Mouse (Mus musculus) G1E (cell line): Measurements from ENCODE around the gene Sf3a2. TPM values are rescaled to one million over a fixed set of nuclear protein-coding genes. Genes with fewer than 3 reads are reported as not detected.

Source experiments
- ATAC-seq: 2 replicates; pipeline ENCODE4 v1.8.0; 2016; ENCODE audit warnings: mild to moderate bottlenecking; ENCODE audit not compliant: insufficient number of reproducible peaks, poor library complexity, low FRiP score, severe bottlenecking; ENCODE audit errors: extremely low read depth
- DNase-seq: peaks from one replicate; pipeline ENCODE4 v3.0.0; 2012; ENCODE audit warnings: low spot score
- H3K27me3 ChIP-seq: 2 replicates; pipeline ENCODE4 v1.6.1; 2012; ENCODE audit warnings: mild to moderate bottlenecking, low read length, inconsistent platforms; ENCODE audit not compliant: insufficient read depth
- H3K36me3 ChIP-seq: replicated peaks from 2 replicates; pipeline ENCODE3; 2012; ENCODE audit warnings: mild to moderate bottlenecking, inconsistent platforms
- H3K4me1 ChIP-seq: 2 replicates; pipeline ENCODE4 v1.6.1; 2012; ENCODE audit warnings: low read depth, low read length, inconsistent platforms, mixed read lengths; ENCODE audit not compliant: insufficient read depth
- H3K4me3 ChIP-seq: 2 replicates; pipeline ENCODE4 v1.5.1; 2012; ENCODE audit warnings: low read depth, mild to moderate bottlenecking, inconsistent platforms, low read length, moderate library complexity, mixed read lengths
- H3K9me3 ChIP-seq: replicated peaks from 2 replicates; pipeline ENCODE4 v1.6.1; 2012; ENCODE audit warnings: inconsistent platforms
- CTCF ChIP-seq: IDR thresholded peaks from 2 replicates; pipeline ENCODE4 v1.5.1; 2012; ENCODE audit warnings: low read depth, low read length, inconsistent platforms, mixed read lengths
- GATA1 ChIP-seq: IDR thresholded peaks from 2 replicates; pipeline ENCODE4 v1.6.1; 2012; ENCODE audit warnings: borderline replicate concordance, low read length, inconsistent platforms, mixed read lengths
- GATA2 ChIP-seq: IDR thresholded peaks from 2 replicates; pipeline ENCODE4 v1.6.1; 2012; ENCODE audit warnings: low read depth, low read length, inconsistent platforms, borderline replicate concordance
- POLR2AphosphoS5 ChIP-seq: IDR thresholded peaks from 2 replicates; pipeline ENCODE4 v1.6.1; 2012; ENCODE audit warnings: low read depth, low read length, inconsistent platforms; ENCODE audit not compliant: insufficient replicate concordance
- TAL1 ChIP-seq: conservative IDR thresholded peaks from 2 replicates; pipeline ENCODE4 v1.6.1; 2012; ENCODE audit warnings: low read depth, low read length, inconsistent platforms, mixed read lengths
- polyA plus RNA-seq: library from polyadenylated mRNA; stranded (reverse); fragments of >175 nt; gene quantifications from 2 replicates; pipeline ENCODE4 v1.2.3, GENCODE M21; 2012
- total RNA-seq, 2 experiments: library from RNA; stranded (forward) in 1 of 2; stranded (reverse) in 1 of 2; fragments of 200-1000 nt in 1 of 2; fragments of >200 nt in 1 of 2; fragmentation: Nextera tagmentation in 1 of 2; gene quantifications; 2 replicates each; pipeline ENCODE4 v1.2.3; 2014 to 2017

Sf3a2 gene
- total and polyA plus RNA-seq, 3 experiments, result 8.7 to 652 (median 142) TPM

GRCm38 (mm10) chr10:80760596-80761524 is 37.1 kb upstream of the Sf3a2 start:
- H3K27me3 ChIP-seq, result no peaks in the 10 kb centered on the region
- no peak overlapping the region for H3K4me3 ChIP-seq
- no peak for TF ChIP-seq GATA2
- no peak for TF ChIP-seq TAL1
- no peak for TF ChIP-seq POLR2AphosphoS5
- no peak for TF ChIP-seq CTCF
- TF ChIP-seq GATA1, result no peak
- peaks cover 95% of the 10 kb centered on the region for H3K36me3 ChIP-seq
- peaks cover 92% of the 10 kb centered on the region for H3K4me1 ChIP-seq
- DNase-seq (no peak), ATAC-seq (no peak)
- no peaks in the 10 kb centered on the region for H3K9me3 ChIP-seq

- TF ChIP-seq GATA2 (no peak), CTCF (no peak), GATA1 (no peak)
- ATAC-seq, result no peak
- Histone ChIP-seq H3K27me3 (no peaks in the 10 kb centered on the region), H3K4me1 (peaks cover 82% of the 10 kb centered on the region), H3K9me3 (no peaks in the 10 kb centered on the region), H3K4me3 (no peak overlapping the region), H3K36me3 (peaks cover 97% of the 10 kb centered on the region)
- no peak for DNase-seq
These were observed 36.2 kb upstream of the Sf3a2 start for GRCm38 (mm10) chr10:80761821-80762220.

DNA sequence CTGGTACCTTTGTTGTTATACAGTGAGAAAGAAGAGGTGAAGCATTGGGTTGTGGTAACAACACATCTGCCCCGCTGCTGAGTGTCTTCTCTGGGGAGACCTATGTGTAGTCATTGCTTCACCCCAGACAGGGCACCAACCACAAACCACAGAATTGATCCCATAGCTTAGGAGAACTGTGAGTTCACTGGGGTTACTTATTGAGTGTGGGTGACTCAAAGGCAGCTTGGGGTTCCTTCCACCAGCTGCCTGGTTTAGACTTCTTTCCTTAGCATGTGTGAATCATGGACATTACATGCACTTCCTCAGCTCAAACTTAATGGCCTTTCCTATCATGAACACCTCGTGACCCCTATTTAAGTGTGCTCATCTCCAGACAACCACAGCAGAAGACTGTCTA is 34.5 kb upstream of the Sf3a2 start:
- Histone ChIP-seq H3K36me3 (peaks cover 96% of the 10 kb centered on the region), H3K27me3 (no peaks in the 10 kb centered on the region), H3K4me3 (no peak overlapping the region), H3K4me1 (peaks cover 65% of the 10 kb centered on the region), H3K9me3 (no peaks in the 10 kb centered on the region)
- peak; percentile 56 for DNase-seq
- ATAC-seq, result peak; percentile 15; the same call in 1 of the 2 replicates
- TF ChIP-seq GATA2 (no peak), GATA1 (no peak), TAL1 (no peak), POLR2AphosphoS5 (no peak), CTCF (no peak)

DNA sequence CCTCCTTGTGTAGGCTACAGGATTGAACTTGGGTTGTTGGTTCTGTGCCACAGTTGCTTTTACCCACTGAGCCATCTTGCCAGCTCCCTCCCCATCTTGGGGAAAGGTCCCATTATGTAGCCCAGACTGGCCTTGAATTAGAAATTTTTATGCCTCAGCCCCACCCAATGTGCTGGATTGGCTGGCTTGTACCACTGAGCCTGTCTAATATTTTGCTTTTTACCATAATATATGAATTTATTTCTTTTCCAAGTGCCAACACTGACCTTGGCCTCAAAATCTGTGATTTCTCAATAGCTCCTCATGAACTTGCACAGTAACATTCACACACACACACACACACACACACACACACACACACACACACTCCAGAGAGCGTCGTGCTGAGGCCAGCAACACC is 32.3 kb upstream of the Sf3a2 start:
- ATAC-seq, result no peak
- Histone ChIP-seq H3K36me3 (peaks cover 94% of the 10 kb centered on the region), H3K27me3 (no peaks in the 10 kb centered on the region), H3K4me3 (no peak overlapping the region), H3K4me1 (peaks cover 52% of the 10 kb centered on the region), H3K9me3 (no peaks in the 10 kb centered on the region)
- no peak for TF ChIP-seq TAL1
- TF ChIP-seq POLR2AphosphoS5, result no peak
- TF ChIP-seq CTCF, result no peak
- no peak for TF ChIP-seq GATA2
- TF ChIP-seq GATA1, result no peak
- no peak for DNase-seq

GRCm38 (mm10) chr10:80766161-80766815 is 31.7 kb upstream of the Sf3a2 start:
- no peaks in the 10 kb centered on the region for H3K27me3 ChIP-seq
- DNase-seq (no peak), ATAC-seq (no peak)
- H3K9me3 ChIP-seq, result no peaks in the 10 kb centered on the region
- H3K4me1 ChIP-seq, result peaks cover 47% of the 10 kb centered on the region
- H3K36me3 ChIP-seq, result peaks cover 95% of the 10 kb centered on the region
- H3K4me3 ChIP-seq, result no peak overlapping the region
- no peak for TF ChIP-seq CTCF
- no peak for TF ChIP-seq GATA2
- no peak for TF ChIP-seq POLR2AphosphoS5
- TF ChIP-seq GATA1, result no peak
- no peak for TF ChIP-seq TAL1

DNA sequence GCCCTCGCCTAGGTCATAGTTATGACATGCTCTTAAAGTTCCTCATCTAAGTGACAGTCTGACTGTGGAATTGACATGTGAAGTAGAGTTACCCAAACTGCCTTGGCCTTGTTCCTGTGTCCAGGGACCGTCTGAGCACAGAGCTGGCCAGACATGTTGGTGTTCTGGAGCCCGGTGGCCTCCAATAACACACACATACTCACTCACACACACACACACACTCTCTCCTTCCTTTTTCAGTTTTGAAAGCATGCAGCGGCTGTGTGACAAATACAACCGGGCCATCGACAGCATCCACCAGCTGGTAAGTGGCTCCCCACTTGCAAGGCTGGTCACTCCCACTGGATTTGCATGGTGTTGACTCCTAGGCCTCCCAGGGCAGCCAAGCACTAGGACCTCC is 29.6 kb upstream of the Sf3a2 start:
- TF ChIP-seq TAL1 (no peak), GATA1 (no peak), POLR2AphosphoS5 (no peak), GATA2 (no peak), CTCF (no peak)
- H3K4me3 ChIP-seq, result no peak overlapping the region
- no peak for DNase-seq
- no peaks in the 10 kb centered on the region for H3K9me3 ChIP-seq
- H3K27me3 ChIP-seq, result no peaks in the 10 kb centered on the region
- peaks cover 96% of the 10 kb centered on the region for H3K36me3 ChIP-seq
- ATAC-seq, result no peak
- H3K4me1 ChIP-seq, result peaks cover 31% of the 10 kb centered on the region
